Mouse (Mus musculus) cortical plate, adult 2 months (tissue): ENCODE measurements around the gene P2ry12.

Experiments
- CTCF ChIP-seq: fragments of 200-500 bp; IDR thresholded peaks from 2 replicates; pipeline ENCODE4 v1.5.1; 2011; ENCODE audit warnings: mild to moderate bottlenecking, control low read depth, low read length; ENCODE audit not compliant: insufficient read depth; ENCODE audit errors: extremely low read depth
- POLR2A ChIP-seq: fragments of 200-500 bp; IDR thresholded peaks from 2 replicates; pipeline ENCODE4 v1.6.1; 2011; ENCODE audit warnings: mild to moderate bottlenecking, low read length, control low read depth; ENCODE audit not compliant: insufficient read depth; ENCODE audit errors: extremely low read depth

GRCm38 (mm10) chr3:59210089-59210488, 52.6 kb downstream of the P2ry12 start:
- no peak for TF ChIP-seq POLR2A
- TF ChIP-seq CTCF, result no peak
